Mouse (Mus musculus): Measurements from ENCODE around the gene Cd164l2. TPM values are rescaled to one million over a fixed set of nuclear protein-coding genes. Genes with fewer than 3 reads are reported as not detected.

Cd164l2 gene
- polyA plus RNA-seq, 1 experiment from 2014 or later, result 0.70 TPM

GRCm38 (mm10) chr4:133270929-133271328 is 59.0 kb downstream of the Cd164l2 start:
- Histone ChIP-seq H3K4me1 (replicated peaks; ENCODE audit: control insufficient read depth, insufficient read depth, low read length) (peaks cover 3% of the 10 kb centered on the region), H3K4me3 (ENCODE audit: low read depth, low read length) (no peak overlapping the region), H3K27me3 (replicated peaks; ENCODE audit: control insufficient read depth, insufficient read depth, low read length) (no peaks in the 10 kb centered on the region), H3K9ac (ENCODE audit: low read depth, low read length) (no peak overlapping the region), H3K36me3 (ENCODE audit: control insufficient read depth, insufficient read depth, low read length) (peaks cover 37% of the 10 kb centered on the region), H3K9me3 (ENCODE audit: control insufficient read depth, low read length) (no peaks in the 10 kb centered on the region), H3K4me2 (no peak overlapping the region), H3K27ac (ENCODE audit: low read depth, low read length) (no peak overlapping the region)
- WGBS, result 94% methylated on average over 9 of the region's 9 CpGs
- DNase-seq (ENCODE audit: low spot score) (no peak), ATAC-seq (replicated peaks; ENCODE audit: low FRiP score) (no peak)

Small RNA genes within 50 kb of the gene (microRNA-seq; reads per million reads assigned to microRNA genes)
- gene Mir7017 (ENCODE audit: borderline number of aligned reads), result 1.1 reads per million

Other genes starting within 250 kb of the Cd164l2 start
- gene Fgr, start 238.0 kb upstream of the Cd164l2 start, polyA plus RNA-seq (2014; fragmentation: Nextera tagmentation; extraction: Ambion mirVana), result 0.23 and 0.73 TPM in 2 replicates
- gene Ahdc1, start 200.9 kb upstream of the Cd164l2 start, polyA plus RNA-seq (2014; fragmentation: Nextera tagmentation; extraction: Ambion mirVana), result 5.1 and 6.1 TPM in 2 replicates
- 32.1 and 42.2 TPM in 2 replicates for gene Wasf2, start 81.6 kb upstream of the Cd164l2 start, polyA plus RNA-seq (2014; fragmentation: Nextera tagmentation; extraction: Ambion mirVana)
- 0.17 TPM in 1 of 2 replicates, not detected in the other for gene Gpr3, start 405 bp downstream of the Cd164l2 start, polyA plus RNA-seq (2014; fragmentation: Nextera tagmentation; extraction: Ambion mirVana)
- 2.2 and 3.5 TPM in 2 replicates for gene Map3k6, start 28.7 kb downstream of the Cd164l2 start, polyA plus RNA-seq (2014; fragmentation: Nextera tagmentation; extraction: Ambion mirVana)
- 0.39 and 0.52 TPM in 2 replicates for gene Sytl1, start 51.0 kb downstream of the Cd164l2 start, polyA plus RNA-seq (2014; fragmentation: Nextera tagmentation; extraction: Ambion mirVana)
- 73.5 and 74.2 TPM in 2 replicates for gene Tmem222, start 65.7 kb downstream of the Cd164l2 start, polyA plus RNA-seq (2014; fragmentation: Nextera tagmentation; extraction: Ambion mirVana)
- 14.0 and 14.5 TPM in 2 replicates for gene Wdtc1, start 141.3 kb downstream of the Cd164l2 start, polyA plus RNA-seq (2014; fragmentation: Nextera tagmentation; extraction: Ambion mirVana)
- gene Slc9a1, start 157.6 kb downstream of the Cd164l2 start, polyA plus RNA-seq (2014; fragmentation: Nextera tagmentation; extraction: Ambion mirVana), result 6.9 and 7.7 TPM in 2 replicates